Mouse (Mus musculus): Measurements from ENCODE around the gene Pik3ap1. TPM values are rescaled to one million over a fixed set of nuclear protein-coding genes. Genes with fewer than 3 reads are reported as not detected.

Pik3ap1 gene
- polyA plus RNA-seq, 1 experiment from 2014 or later: 21.8 TPM

GRCm38 (mm10) chr19:41270906-41271305 is 114.0 kb downstream of the Pik3ap1 start:
- no peak for ATAC-seq
- Histone ChIP-seq H3K36me3 (replicated peaks; ENCODE audit: insufficient read depth, low read length) (peaks cover 14% of the 10 kb centered on the region), H3K9ac (replicated peaks) (no peak overlapping the region), H3K27me3 (ENCODE audit: insufficient read depth, low read length) (no peaks in the 10 kb centered on the region), H3K9me3 (ENCODE audit: low read length) (no peaks in the 10 kb centered on the region), H3K4me1 (ENCODE audit: insufficient read depth) (peaks cover 7% of the 10 kb centered on the region), H3K27ac (ENCODE audit: low read depth) (no peak overlapping the region), H3K4me2 (ENCODE audit: low read depth, low read length) (no peak overlapping the region), H3K4me3 (ENCODE audit: low read depth, low read length) (no peak overlapping the region)
- TF ChIP-seq EP300 (IDR thresholded peaks at IDR 0.05; ENCODE audit: low read depth): no peak
- TF ChIP-seq CTCF (IDR thresholded peaks at IDR 0.05; ENCODE audit: low read depth): no peak
- DNase-seq: no peak
- 74% methylated on average over 7 of the region's 7 CpGs for WGBS (ENCODE audit: insufficient replicate concordance)

DNA sequence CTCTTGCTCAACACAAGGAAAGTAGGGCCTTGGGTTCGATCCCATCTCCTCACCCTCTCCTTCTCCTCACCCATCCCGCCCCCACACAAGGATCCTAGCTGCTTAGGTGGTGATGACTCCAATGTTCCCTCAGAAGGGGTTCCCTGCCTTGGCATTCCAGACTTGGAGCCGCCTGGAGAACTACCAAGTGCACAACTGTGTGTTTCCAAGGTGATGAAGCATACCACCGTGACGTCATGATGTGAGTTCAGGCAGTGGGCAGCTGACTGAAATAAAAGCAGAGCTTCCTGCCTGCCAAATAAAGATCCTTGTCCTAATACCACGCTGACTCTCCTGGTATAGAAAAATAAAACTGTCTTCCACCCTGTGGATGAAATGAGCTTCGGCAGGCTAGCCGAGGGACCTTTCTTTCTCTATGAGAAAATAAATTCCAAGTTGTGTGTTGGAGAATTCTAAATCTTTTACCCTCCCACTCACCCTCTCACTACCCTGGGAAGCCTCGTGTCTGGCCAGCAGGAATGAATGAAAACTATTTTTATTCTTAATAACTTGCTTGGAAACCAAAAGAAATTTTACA is 114.7 kb downstream of the Pik3ap1 start:
- Histone ChIP-seq H3K4me3 (ENCODE audit: low read depth, low read length) (no peak overlapping the region), H3K4me1 (ENCODE audit: insufficient read depth) (peaks cover 6% of the 10 kb centered on the region), H3K4me2 (ENCODE audit: low read depth, low read length) (no peak overlapping the region), H3K9ac (replicated peaks) (no peak overlapping the region), H3K27me3 (ENCODE audit: insufficient read depth, low read length) (no peaks in the 10 kb centered on the region), H3K36me3 (replicated peaks; ENCODE audit: insufficient read depth, low read length) (peaks cover 14% of the 10 kb centered on the region), H3K9me3 (ENCODE audit: low read length) (no peaks in the 10 kb centered on the region), H3K27ac (ENCODE audit: low read depth) (no peak overlapping the region)
- DNase-seq (no peak), ATAC-seq (no peak)
- TF ChIP-seq EP300 (IDR thresholded peaks at IDR 0.05; ENCODE audit: low read depth) (no peak), CTCF (IDR thresholded peaks at IDR 0.05; ENCODE audit: low read depth) (no peak)
- WGBS (ENCODE audit: insufficient replicate concordance): 73% methylated on average over 9 of the region's 9 CpGs

GRCm38 (mm10) chr19:41266251-41266901 is 118.5 kb downstream of the Pik3ap1 start:
- no peak for ATAC-seq
- TF ChIP-seq EP300 (IDR thresholded peaks at IDR 0.05; ENCODE audit: low read depth) (no peak), CTCF (IDR thresholded peaks at IDR 0.05; ENCODE audit: low read depth) (no peak)
- Histone ChIP-seq H3K27me3 (ENCODE audit: insufficient read depth, low read length) (no peaks in the 10 kb centered on the region), H3K36me3 (replicated peaks; ENCODE audit: insufficient read depth, low read length) (0 out of 2 replicates have a peak, but pooled peaks cover 2% of the 10 kb centered on the region), H3K9ac (replicated peaks) (no peak overlapping the region), H3K27ac (ENCODE audit: low read depth) (no peak overlapping the region), H3K4me2 (ENCODE audit: low read depth, low read length) (no peak overlapping the region), H3K4me3 (ENCODE audit: low read depth, low read length) (no peak overlapping the region), H3K9me3 (ENCODE audit: low read length) (no peaks in the 10 kb centered on the region), H3K4me1 (ENCODE audit: insufficient read depth) (peaks cover 12% of the 10 kb centered on the region)
- DNase-seq: no peak
- 65% methylated on average over 8 of the region's 8 CpGs for WGBS (ENCODE audit: insufficient replicate concordance)

DNA sequence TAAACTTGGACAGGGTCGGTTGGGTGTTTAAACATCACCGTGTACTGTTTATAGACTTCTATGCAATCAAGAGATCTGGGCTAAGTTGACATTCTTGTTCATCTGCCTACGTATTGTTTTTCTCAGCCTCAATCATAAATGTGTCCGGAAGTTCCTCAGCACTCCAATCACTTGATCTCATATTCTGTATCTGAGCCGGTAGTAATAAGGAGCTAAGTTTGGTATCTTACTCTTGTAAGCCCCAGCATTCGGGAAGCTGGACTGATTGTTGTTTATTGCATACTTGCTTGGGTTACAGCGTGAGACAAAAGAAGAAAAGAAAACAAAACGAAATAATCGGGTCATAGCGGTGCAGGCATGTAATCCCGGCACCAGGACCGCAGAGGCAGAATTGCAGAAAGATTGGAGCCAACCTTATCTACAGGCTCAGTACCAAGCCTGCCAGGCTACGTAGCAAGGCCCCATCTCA is 120.5 kb downstream of the Pik3ap1 start:
- 18% methylated on average over 13 of the region's 13 CpGs for WGBS (ENCODE audit: insufficient replicate concordance)
- ATAC-seq: peak; percentile 1; the same call in 1 of the 2 replicates
- peak overlapping the region; percentile 100 for H3K27ac ChIP-seq (ENCODE audit: low read depth)
- no peaks in the 10 kb centered on the region for H3K9me3 ChIP-seq (ENCODE audit: low read length)
- H3K4me3 ChIP-seq (ENCODE audit: low read depth, low read length): peak overlapping the region; percentile 80
- no peak for DNase-seq
- 0 out of 2 replicates have a peak, but pooled peaks cover 2% of the 10 kb centered on the region for H3K36me3 ChIP-seq (replicated peaks; ENCODE audit: insufficient read depth, low read length)
- TF ChIP-seq CTCF (IDR thresholded peaks at IDR 0.05; ENCODE audit: low read depth) (no peak), EP300 (IDR thresholded peaks at IDR 0.05; ENCODE audit: low read depth) (no peak)
- H3K27me3 ChIP-seq (ENCODE audit: insufficient read depth, low read length): no peaks in the 10 kb centered on the region
- H3K4me1 ChIP-seq (ENCODE audit: insufficient read depth): peaks cover 22% of the 10 kb centered on the region
- peak overlapping the region; percentile 90 for H3K9ac ChIP-seq (replicated peaks)
- H3K4me2 ChIP-seq (ENCODE audit: low read depth, low read length): peak overlapping the region; percentile 96

GRCm38 (mm10) chr19:41263630-41264295 is 121.1 kb downstream of the Pik3ap1 start, which contains the start of gene Tm9sf3:
Gene Tm9sf3, minus strand, starts transcription at chr19:41263997.
- Histone ChIP-seq H3K4me3 (ENCODE audit: low read depth, low read length) (peak within 1 kb of the TSS; percentile 80), H3K4me2 (ENCODE audit: low read depth, low read length) (peak within 1 kb of the TSS; percentile 96), H3K27me3 (ENCODE audit: insufficient read depth, low read length) (no peaks in the 10 kb centered on the region), H3K4me1 (ENCODE audit: insufficient read depth) (peaks cover 27% of the 10 kb centered on the region), H3K36me3 (replicated peaks; ENCODE audit: insufficient read depth, low read length) (0 out of 2 replicates have a peak, but pooled peaks cover 2% of the 10 kb centered on the region), H3K27ac (ENCODE audit: low read depth) (peak within 1 kb of the TSS; percentile 100), H3K9ac (replicated peaks) (peak within 1 kb of the TSS; percentile 90), H3K9me3 (ENCODE audit: low read length) (no peaks in the 10 kb centered on the region)
- DNase-seq (peak; percentile 93), ATAC-seq (peak; percentile 90)
- TF ChIP-seq EP300 (IDR thresholded peaks at IDR 0.05; ENCODE audit: low read depth) (no peak), CTCF (IDR thresholded peaks at IDR 0.05; ENCODE audit: low read depth) (no peak)
- under 1% methylated on average over 60 of the region's 98 CpGs for WGBS (ENCODE audit: insufficient replicate concordance)
